Mouse (Mus musculus): ENCODE measurements around the gene Sumo2. TPM values are rescaled to one million over a fixed set of nuclear protein-coding genes. Genes with fewer than 3 reads are reported as not detected.
A peak's percentile ranks its signal among the peaks of the same experiment; 100 is the strongest.
"Not testable (repeated sequence)": the region's sequence is repeated elsewhere in the genome, so short reads cannot be mapped to it uniquely, and the experiment has no call there.

Gene Sumo2
- total RNA-seq, 2 experiments from 2014 or later: 219 to 240 TPM

- no peak for DNase-seq (ENCODE audit: low spot score in 2 of 2)
Observed at GRCm38 (mm10) chr11:115520218-115520617, 15.9 kb downstream of the Sumo2 start.

GRCm38 (mm10) chr11:115519581-115519980 is 16.5 kb downstream of the Sumo2 start:
- DNase-seq (ENCODE audit: low spot score in 2 of 2): no peak

- DNase-seq (ENCODE audit: low spot score in 2 of 2): no peak
Observed at GRCm38 (mm10) chr11:115518693-115519092, 17.4 kb downstream of the Sumo2 start.

GRCm38 (mm10) chr11:115516942-115517341 is 19.1 kb downstream of the Sumo2 start:
- DNase-seq (ENCODE audit: low spot score in 2 of 2): no peak

- no peak for DNase-seq (ENCODE audit: low spot score in 2 of 2)
Observed at GRCm38 (mm10) chr11:115515021-115515420, 21.1 kb downstream of the Sumo2 start.

GRCm38 (mm10) chr11:115514238-115514663 is 21.8 kb downstream of the Sumo2 start, which contains the start of gene Jpt1:
Jpt1 (minus strand) TSS chr11:115514387.
- peak; percentile 96 to 99 for DNase-seq (ENCODE audit: low spot score in 2 of 2)

GRCm38 (mm10) chr11:115513271-115514237 is 22.5 kb downstream of the Sumo2 start:
- DNase-seq (ENCODE audit: low spot score in 2 of 2): peak in 1 of 2 experiments; percentile 50

GRCm38 (mm10) chr11:115512407-115513183 is 23.5 kb downstream of the Sumo2 start:
- no peak for DNase-seq (ENCODE audit: low spot score in 2 of 2)

GRCm38 (mm10) chr11:115512004-115512403 is 24.1 kb downstream of the Sumo2 start:
- no peak for DNase-seq (ENCODE audit: low spot score in 2 of 2)

- no peak for DNase-seq (ENCODE audit: low spot score in 2 of 2)
Observed at GRCm38 (mm10) chr11:115511121-115511520, 25.0 kb downstream of the Sumo2 start.

- DNase-seq (ENCODE audit: low spot score in 2 of 2): no peak
Observed at GRCm38 (mm10) chr11:115510507-115510888, 25.6 kb downstream of the Sumo2 start.

GRCm38 (mm10) chr11:115509773-115510506 is 26.1 kb downstream of the Sumo2 start:
- no peak for DNase-seq (ENCODE audit: low spot score in 2 of 2)

- no peak for DNase-seq (ENCODE audit: low spot score in 2 of 2)
Observed at GRCm38 (mm10) chr11:115508061-115508460, 28.0 kb downstream of the Sumo2 start.

GRCm38 (mm10) chr11:115506586-115506985 is 29.5 kb downstream of the Sumo2 start:
- DNase-seq (ENCODE audit: low spot score in 2 of 2): no peak

GRCm38 (mm10) chr11:115502636-115503035 is 33.4 kb downstream of the Sumo2 start:
- no peak for DNase-seq (ENCODE audit: low spot score in 2 of 2)

GRCm38 (mm10) chr11:115496559-115496958 is 39.5 kb downstream of the Sumo2 start:
- not testable (repeated sequence) for DNase-seq (ENCODE audit: low spot score in 2 of 2)

GRCm38 (mm10) chr11:115492387-115492786 is 43.7 kb downstream of the Sumo2 start:
- DNase-seq (ENCODE audit: low spot score in 2 of 2): no peak

GRCm38 (mm10) chr11:115491356-115492083 is 44.6 kb downstream of the Sumo2 start, which contains the start of gene Nt5c:
Nt5c (minus strand) TSS chr11:115491862.
- peak; percentile 73 to 78 for DNase-seq (ENCODE audit: low spot score in 2 of 2)

GRCm38 (mm10) chr11:115490441-115491355 is 45.4 kb downstream of the Sumo2 start:
- DNase-seq (ENCODE audit: low spot score in 2 of 2): peak; percentile 34 to 39
